In genomic region chr12:6042326-6042725, GRCm38 (mm10) we compare ENCODE assay signal across 11 mouse cellular contexts.
DNase-seq lines count a peak whose midpoint lies in the region; ATAC-seq and TF ChIP-seq lines count a peak whose summit lies in the region.
"Had no signal": no experiment of that assay in that cellular context is flagged by ENCODE, and none has a peak within 500 bp of the region (broad histone marks: within the 10 kb centered on the region; RNA-seq: fewer than 3 reads in every experiment).

No protein-coding gene starts in this region.

- H3K9me3 ChIP-seq in lung, postnatal 0 days (ENCODE audit: low read length): no peaks in the 10 kb centered on the region
- no peaks in the 10 kb centered on the region for H3K9me3 ChIP-seq in embryonic facial prominence, embryonic 10.5 days
- H3K9me3 ChIP-seq in midbrain, postnatal 0 days (ENCODE audit: low read length): no peaks in the 10 kb centered on the region
- H3K9me3 ChIP-seq: lung, embryonic 15.5 days had no signal

- ATAC-seq in lung, postnatal 0 days: no peak
- ATAC-seq in midbrain, postnatal 0 days (ENCODE audit: low FRiP score): no peak
- no peak for ATAC-seq in granulocyte monocyte progenitor cell, adult 5-6 weeks (replicated peaks; ENCODE audit: poor library complexity, severe bottlenecking)

- no peaks in the 10 kb centered on the region for H3K36me3 ChIP-seq in lung, postnatal 0 days (ENCODE audit: insufficient read depth, low read length)
- no peaks in the 10 kb centered on the region for H3K36me3 ChIP-seq in embryonic facial prominence, embryonic 10.5 days (replicated peaks)
- no peaks in the 10 kb centered on the region for H3K36me3 ChIP-seq in midbrain, postnatal 0 days (ENCODE audit: insufficient read depth, low read length)
- H3K36me3 ChIP-seq: lung, embryonic 15.5 days had no signal

- peak; percentile 3 for DNase-seq in gastrocnemius, postnatal 10 days
- no peak for DNase-seq in gastrocnemius, adult 8-10 months (ENCODE audit: low spot score in 2 of 2)
- no peak for DNase-seq in lung, postnatal 0 days (ENCODE audit: low spot score)
- no peak for DNase-seq in lung, postnatal 25 days (ENCODE audit: low spot score)
- peak; percentile 51 for DNase-seq in embryonic facial prominence, embryonic 10.5 days (ENCODE audit: low spot score)
- peak; percentile 26 for DNase-seq in midbrain, postnatal 0 days (ENCODE audit: low spot score)
- no peak for DNase-seq in cerebellum, postnatal 4 days (ENCODE audit: low spot score in 2 of 2)
- DNase-seq: thymus, postnatal 14 days had no signal

- H3K4me1 ChIP-seq in lung, postnatal 0 days (ENCODE audit: insufficient read depth, low read depth, low read length): no peaks in the 10 kb centered on the region
- no peaks in the 10 kb centered on the region for H3K4me1 ChIP-seq in embryonic facial prominence, embryonic 10.5 days
- H3K4me1 ChIP-seq in midbrain, postnatal 0 days (ENCODE audit: insufficient read depth, low read length): 0 out of 2 replicates have a peak, but pooled peaks cover 3% of the 10 kb centered on the region
- H3K4me1 ChIP-seq: lung, embryonic 15.5 days had no signal

- H3K4me3 ChIP-seq in lung, postnatal 0 days (ENCODE audit: low read depth, low read length): no peak overlapping the region
- no peak overlapping the region for H3K4me3 ChIP-seq in embryonic facial prominence, embryonic 10.5 days
- no peak overlapping the region for H3K4me3 ChIP-seq in midbrain, postnatal 0 days (ENCODE audit: low read depth, low read length)
- H3K4me3 ChIP-seq: lung, embryonic 15.5 days had no signal

- 37% methylated on average over 1 of the region's 1 CpGs for WGBS in lung, postnatal 0 days
- WGBS in embryonic facial prominence, embryonic 10.5 days: 44% methylated on average over 1 of the region's 1 CpGs
- WGBS in midbrain, postnatal 0 days: 30% methylated on average over 1 of the region's 1 CpGs

- no peak overlapping the region for H3K4me2 ChIP-seq in lung, postnatal 0 days (replicated peaks; ENCODE audit: low read depth, low read length)
- H3K4me2 ChIP-seq in midbrain, postnatal 0 days (ENCODE audit: low read depth, low read length, poor library complexity, severe bottlenecking): no peak overlapping the region
- H3K4me2 ChIP-seq: lung, embryonic 15.5 days had no signal

- H3K9ac ChIP-seq in lung, postnatal 0 days (replicated peaks; ENCODE audit: low read depth): no peak overlapping the region
- H3K9ac ChIP-seq in midbrain, postnatal 0 days (replicated peaks; ENCODE audit: low read length, poor library complexity, severe bottlenecking): no peak overlapping the region
- H3K9ac ChIP-seq: lung, embryonic 15.5 days had no signal

- H3K27me3 ChIP-seq in lung, postnatal 0 days (replicated peaks; ENCODE audit: insufficient read depth, low read length): no peaks in the 10 kb centered on the region
- no peaks in the 10 kb centered on the region for H3K27me3 ChIP-seq in embryonic facial prominence, embryonic 10.5 days (replicated peaks; ENCODE audit: low read depth, poor library complexity, severe bottlenecking)
- no peaks in the 10 kb centered on the region for H3K27me3 ChIP-seq in midbrain, postnatal 0 days (ENCODE audit: insufficient read depth, low read length)
- H3K27me3 ChIP-seq: CH12.LX; lung, embryonic 15.5 days had no signal

- H3K27ac ChIP-seq in lung, postnatal 0 days (ENCODE audit: low read length): no peak overlapping the region
- no peak overlapping the region for H3K27ac ChIP-seq in embryonic facial prominence, embryonic 10.5 days (replicated peaks)
- H3K27ac ChIP-seq in midbrain, postnatal 0 days (ENCODE audit: low read depth, low read length): no peak overlapping the region
- H3K27ac ChIP-seq: lung, embryonic 15.5 days had no signal

- 0 out of 2 replicates have a peak, but pooled peaks have one; percentile 4 for TF ChIP-seq CTCF in lung, postnatal 0 days (IDR thresholded peaks at IDR 0.05)
- peak; percentile 45 for TF ChIP-seq CTCF in midbrain, postnatal 0 days (IDR thresholded peaks at IDR 0.05)

- no peak for TF ChIP-seq EP300 in lung, postnatal 0 days (IDR thresholded peaks at IDR 0.05)

Comparison
In these comparisons a context has a peak if more than half of its experiments do, and no peak if none do; other contexts are left out.
1. DNase-seq: peak in gastrocnemius, postnatal 10 days (single experiment), embryonic facial prominence, embryonic 10.5 days (single experiment) and midbrain, postnatal 0 days (single experiment); none in gastrocnemius, adult 8-10 months (0 of 2), lung, postnatal 0 days (single experiment), lung, postnatal 25 days (single experiment) and cerebellum, postnatal 4 days (0 of 2).